Mouse (Mus musculus) heart, postnatal 0 days (tissue): ENCODE data around the gene Abcg4.

Experiments used
- CTCF ChIP-seq: IDR thresholded peaks from 2 replicates; pipeline ENCODE4 v1.5.1; 2016; ENCODE audit warnings: antibody characterized with exemption, control low read depth, low read depth
- EP300 ChIP-seq: IDR thresholded peaks from 2 replicates; pipeline ENCODE4 v1.6.1; 2016; ENCODE audit warnings: antibody characterized with exemption, low read depth

GRCm38 (mm10) chr9:44237128-44237527, 51.3 kb downstream of the Abcg4 start:
- TF ChIP-seq EP300 (no peak), CTCF (no peak)
